Mouse (Mus musculus) left cerebral cortex, postnatal 36 days (tissue): ENCODE results near the gene Ero1lb. TPM values are rescaled to one million over a fixed set of nuclear protein-coding genes. Genes with fewer than 3 reads are reported as not detected.

ENCODE experiments used
- DNase-seq, 2 experiments: peaks; one replicate each; pipeline ENCODE4 v3.0.0; 2021 to 2022; ENCODE audit warnings: low spot score in 2 of 2, mixed read lengths in 1 of 2
- intact Hi-C: fragments of 180-260 bp; cut with DNase I; formaldehyde crosslinking; loops from one replicate; pipeline ENCODE4 v1.15.1; 2025
- total RNA-seq, 2 experiments: library from RNA; stranded (reverse); gene quantifications; 2 replicates each; pipeline ENCODE4 v1.2.3; 2021

Gene Ero1lb
- total RNA-seq = 10 to 100 TPM; 13.6 to 16.2 TPM

DNA sequence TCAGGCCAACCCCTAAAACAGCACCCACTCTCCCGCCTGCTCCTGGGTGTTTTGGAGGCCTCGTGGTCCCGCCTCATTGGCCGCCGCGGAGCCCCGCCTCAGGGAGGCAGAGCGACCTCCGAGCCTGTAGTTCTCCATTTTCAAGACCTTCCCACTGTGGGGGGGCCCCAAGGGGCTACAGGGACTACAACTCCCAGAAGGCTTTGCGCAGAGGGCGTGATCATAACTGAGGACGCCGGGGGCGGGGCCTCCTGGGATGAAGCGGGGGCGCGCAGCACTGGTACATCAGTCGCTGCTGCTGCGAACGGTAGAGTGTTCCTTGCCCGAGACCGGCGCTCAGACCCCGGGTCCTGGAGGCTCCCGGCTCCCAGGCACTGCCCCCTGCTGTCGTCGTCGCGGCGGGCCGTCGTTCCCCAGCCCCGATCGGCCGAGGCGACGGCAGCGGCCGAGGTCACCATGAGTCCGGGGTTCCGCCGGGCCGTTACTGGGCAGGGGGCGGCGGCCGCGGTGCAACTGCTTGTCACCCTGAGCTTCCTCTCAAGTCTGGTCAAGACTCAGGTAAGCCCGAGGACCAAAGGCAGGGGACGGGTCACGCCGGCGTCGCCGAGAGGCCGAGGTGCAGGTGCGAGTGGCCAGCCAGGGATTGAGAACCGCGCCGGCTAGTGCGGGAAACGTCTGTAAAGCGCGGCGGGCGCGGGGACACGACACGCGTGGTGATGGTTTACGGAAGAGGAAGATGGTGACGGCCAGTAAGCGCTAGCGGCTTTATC, at the start of gene Ero1lb:
Gene Ero1lb, plus strand, starts transcription at position 254 of the 770 bp plus-strand sequence.
- DNase-seq = peak; percentile 98
- intact Hi-C loops = loop anchor here (5.0 kb wide), 1 partner anchor 104 kb away; the partner anchor contains the start of gene Lgals8

DNA sequence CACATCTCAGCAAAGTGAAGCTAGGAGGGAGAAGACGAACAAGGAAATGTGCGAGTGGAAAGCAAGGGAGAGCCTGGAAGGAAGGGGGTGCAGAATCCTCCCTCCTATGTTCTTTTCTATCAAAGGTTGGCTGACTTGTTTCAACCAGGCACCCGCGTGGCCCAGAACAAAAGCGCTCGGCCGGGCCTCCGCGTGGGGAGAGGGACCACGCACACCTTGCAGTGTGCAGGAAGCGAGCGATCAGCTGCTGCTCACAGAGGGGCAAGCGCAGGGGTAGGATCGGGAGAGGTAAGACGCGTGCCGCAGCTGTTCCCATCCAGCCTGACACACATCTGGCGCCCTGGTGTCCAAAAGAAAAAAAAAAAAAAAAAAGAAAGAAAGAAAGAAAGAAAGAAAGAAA, 46.3 kb upstream of the Ero1lb start:
- intact Hi-C loops = no loop called here

DNA sequence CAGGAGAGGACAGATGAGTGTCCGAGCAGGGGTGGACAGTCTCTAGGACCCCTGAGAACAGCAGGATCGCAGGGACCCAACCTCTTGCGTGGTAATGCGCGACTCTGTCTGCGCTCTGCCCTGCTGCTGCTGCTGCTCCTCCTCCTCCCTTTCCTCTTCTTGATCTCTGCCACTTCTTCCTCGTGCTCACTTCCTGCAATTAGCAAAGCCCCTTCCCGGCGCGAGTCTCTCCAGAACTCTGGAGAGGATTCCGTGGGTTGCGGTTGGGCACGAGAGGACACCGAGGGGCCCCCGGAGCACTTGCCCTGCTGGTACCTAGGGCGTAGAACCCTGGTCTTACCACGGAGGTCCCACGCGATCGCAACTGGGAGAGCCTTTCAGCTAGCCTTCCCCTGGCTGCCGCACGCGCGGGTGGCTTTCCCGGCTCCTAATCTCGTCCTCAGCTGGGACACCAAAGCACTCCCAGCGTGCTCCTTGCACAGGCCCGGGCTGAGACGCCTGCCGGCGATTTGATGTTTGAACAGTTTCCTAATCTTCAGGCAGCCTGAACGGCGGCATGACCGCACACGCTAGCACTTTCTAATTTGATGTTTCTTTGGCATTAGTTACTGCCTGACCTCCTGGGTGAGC, 45.6 kb upstream of the Ero1lb start, which contains the start of gene Edaradd:
Gene Edaradd, minus strand, starts transcription at position 484 of the 630 bp plus-strand sequence.
- intact Hi-C loops = no loop called here
- peak in 1 of 2 experiments; percentile 11 for DNase-seq

More for the DNA sequence above, 46.3 kb upstream of the Ero1lb start:
- no peak for DNase-seq

DNA sequence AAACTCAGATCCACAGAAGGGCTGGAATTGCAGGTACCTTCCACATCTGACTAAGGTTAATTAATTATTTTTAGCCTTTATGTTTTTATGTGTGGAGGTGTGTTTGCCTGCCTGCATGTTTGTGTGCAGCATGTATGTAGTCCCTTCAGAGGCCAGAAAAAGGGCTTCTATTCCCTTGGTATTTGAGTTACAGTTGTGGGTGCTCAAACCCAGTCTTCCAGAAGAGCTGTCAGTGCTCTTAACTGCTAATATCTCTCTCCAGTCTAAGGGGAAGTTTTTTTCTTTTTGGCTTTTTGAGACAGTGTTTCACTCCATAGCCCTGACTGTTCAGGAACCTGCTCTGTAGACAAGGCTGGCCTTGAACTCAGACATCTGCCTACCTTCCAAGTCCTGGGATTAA, 43.3 kb upstream of the Ero1lb start:
- intact Hi-C loops = no loop called here

DNA sequence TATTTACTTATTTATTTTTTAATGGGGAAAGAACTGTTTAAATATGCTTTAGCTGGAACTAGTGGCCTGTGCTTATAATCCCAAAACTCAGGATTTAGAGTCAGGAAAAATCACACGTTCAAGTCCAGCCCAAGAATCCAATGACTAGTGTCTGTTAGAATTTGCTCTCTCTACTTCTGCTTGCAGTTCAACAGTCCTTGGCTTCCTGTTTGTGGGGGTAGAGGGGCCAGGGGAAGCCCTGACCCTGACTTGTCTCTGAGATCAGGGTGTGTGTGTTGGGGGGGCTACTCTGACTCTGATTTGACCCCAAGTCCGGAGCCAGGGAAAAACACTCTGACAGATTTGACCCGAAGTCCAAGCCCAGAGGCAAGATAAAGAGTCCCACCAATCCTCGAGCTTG, 40.0 kb upstream of the Ero1lb start:
- DNase-seq = no peak
- intact Hi-C loops = no loop called here

More for the DNA sequence above, 43.3 kb upstream of the Ero1lb start:
- DNase-seq = no peak

DNA sequence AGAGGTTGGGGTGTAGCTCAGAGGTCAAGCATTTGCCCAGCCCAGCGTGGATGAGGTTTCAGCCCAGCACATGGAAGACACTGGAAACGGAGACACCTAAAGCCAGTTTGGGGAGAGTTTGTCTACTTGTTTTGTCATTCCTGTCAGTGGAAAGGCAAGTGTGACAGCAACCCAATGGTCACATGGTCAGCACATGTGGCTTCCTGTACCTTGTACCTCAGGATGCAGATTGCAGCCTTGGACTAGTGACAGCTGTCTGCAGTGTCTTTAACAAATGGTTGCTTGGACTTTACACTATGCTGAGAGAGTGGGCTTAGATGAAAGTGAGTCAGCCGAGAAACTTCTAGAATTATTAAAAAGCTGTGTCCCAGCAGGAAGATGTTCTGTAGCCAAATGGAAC, 31.0 kb upstream of the Ero1lb start:
- DNase-seq = no peak
- intact Hi-C loops = loop anchor here (10.0 kb wide), 1 partner anchor 60 kb away; no protein-coding TSS in a partner anchor

DNA sequence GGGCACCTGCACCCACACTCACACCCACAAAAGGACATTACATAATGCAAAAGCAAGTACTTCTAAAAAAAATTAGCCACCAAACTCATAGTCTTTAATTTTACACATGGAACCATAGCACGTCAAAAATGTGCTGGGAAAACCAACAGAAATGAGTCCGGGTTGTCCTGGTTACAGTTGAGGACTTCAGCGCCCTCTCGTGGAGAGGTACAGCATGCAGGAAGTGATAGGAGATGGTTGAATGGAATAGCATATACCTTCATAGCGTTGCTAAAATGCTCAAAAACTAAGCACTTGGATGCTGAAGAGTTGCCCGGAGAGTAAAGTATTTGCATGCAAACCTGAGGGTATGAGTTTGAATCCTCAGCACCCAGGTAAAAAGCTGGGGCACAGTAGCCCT, 27.7 kb upstream of the Ero1lb start:
- DNase-seq = peak in 1 of 2 experiments; percentile 26
- intact Hi-C loops = loop anchor here (10.0 kb wide), 1 partner anchor 63 kb away; no protein-coding TSS in a partner anchor

DNA sequence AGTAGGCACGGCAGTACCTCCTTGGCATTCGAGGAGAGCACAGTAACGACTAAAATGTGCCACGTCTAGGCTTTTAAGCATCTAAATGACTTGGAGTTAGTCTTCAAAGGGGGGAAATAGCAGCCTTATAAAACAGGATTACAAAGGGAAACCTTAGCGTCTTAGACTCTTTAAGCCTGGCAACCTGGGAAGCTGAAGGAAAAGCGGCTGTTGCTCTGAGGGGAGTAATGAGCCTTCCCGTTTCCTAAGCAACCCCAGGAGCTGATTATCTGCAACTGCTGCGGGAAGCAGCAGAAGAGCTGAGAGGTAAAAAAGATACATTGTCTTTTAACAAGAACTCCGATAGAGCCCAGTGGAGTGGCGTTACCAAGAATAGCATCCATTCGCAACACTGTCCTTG, 26.0 kb upstream of the Ero1lb start:
- no peak for DNase-seq
- intact Hi-C loops = loop anchor here (10.0 kb wide), 1 partner anchor 65 kb away; no protein-coding TSS in a partner anchor

DNA sequence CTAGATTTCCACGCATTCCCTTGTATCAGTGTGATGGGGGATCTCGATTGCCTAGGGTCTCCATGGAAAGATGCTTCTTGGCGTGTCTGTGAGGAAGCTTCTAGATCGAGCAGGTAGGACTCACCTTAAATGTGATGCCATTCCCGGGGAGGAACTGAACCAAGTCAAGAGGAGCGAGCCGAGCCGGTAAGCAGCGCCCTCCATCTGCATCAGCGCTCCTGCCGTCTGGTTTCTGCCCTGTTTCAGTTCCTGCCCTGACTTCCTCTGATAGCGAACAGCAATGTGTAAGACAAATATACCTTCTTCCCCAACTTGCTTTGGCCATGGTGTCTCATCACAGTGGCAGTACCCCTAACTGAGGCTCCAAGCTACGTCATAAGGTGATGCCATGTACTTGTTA, 25.6 kb upstream of the Ero1lb start:
- DNase-seq = no peak
- intact Hi-C loops = no loop called here

DNA sequence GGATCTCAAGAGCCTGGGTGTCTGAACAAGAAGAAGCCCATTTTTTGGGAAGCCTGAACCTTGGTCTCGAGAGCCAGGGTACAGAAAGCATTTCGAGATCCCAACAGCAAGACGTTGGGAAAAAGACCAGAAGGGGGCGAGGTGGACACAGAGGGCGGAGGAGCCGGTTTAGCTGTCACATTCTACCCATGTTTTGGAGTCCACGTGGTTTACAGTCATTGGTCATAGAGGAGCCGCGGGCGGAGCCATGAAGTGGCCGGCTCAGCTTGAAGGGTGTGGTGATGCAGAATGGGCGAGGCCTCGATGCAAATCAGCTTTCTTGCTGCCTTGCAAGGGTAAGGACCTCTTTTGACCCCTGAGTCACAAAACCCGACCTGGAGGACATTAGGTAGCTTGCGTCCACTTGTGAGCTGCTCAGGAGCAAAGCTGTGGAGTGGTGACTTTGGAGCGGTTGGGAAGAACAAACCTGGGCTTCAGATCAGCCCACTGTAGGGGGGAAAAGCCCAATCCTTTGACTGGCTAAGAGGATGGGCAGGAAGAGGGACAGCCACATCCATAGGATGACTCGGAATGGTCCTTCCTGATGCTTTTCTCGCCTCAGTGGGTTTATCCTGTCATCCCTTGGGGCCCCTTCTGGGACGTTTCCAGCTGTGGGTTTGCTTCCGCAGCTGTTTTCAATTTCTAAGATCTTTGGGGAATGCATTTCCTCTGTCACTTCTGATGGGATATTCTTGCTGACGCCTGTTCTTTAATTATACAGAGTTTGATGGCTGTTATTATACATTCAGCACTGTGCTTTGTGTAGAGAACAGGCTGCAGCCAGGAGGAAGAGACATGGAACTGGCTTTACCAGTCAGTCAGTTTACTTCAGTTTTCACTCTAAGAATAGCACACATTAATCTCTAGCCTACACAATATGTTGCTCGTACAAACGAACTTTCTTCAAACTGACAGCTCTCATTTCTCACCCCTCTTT, 23.4 kb upstream of the Ero1lb start:
- peak in 1 of 2 experiments; percentile 11 for DNase-seq
- intact Hi-C loops = no loop called here

DNA sequence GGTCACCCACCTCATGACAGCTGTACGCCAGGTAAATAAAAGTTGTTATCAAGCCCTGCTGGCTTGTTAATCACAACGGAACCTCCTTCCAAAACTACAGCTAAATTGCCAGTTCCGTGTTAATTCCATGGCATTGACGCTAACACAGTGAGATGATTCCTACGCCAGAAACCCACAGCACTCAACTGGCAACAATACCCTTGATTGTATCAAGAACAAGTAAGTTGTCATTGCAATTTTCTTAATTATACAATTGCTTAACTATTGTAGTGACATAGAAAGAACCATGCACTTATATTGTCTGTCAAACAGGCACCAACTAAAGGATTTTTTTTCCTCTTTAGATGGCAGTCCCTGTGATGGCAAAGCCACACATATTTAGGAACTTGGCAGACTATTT, 22.4 kb upstream of the Ero1lb start:
- intact Hi-C loops = no loop called here
- DNase-seq = no peak

DNA sequence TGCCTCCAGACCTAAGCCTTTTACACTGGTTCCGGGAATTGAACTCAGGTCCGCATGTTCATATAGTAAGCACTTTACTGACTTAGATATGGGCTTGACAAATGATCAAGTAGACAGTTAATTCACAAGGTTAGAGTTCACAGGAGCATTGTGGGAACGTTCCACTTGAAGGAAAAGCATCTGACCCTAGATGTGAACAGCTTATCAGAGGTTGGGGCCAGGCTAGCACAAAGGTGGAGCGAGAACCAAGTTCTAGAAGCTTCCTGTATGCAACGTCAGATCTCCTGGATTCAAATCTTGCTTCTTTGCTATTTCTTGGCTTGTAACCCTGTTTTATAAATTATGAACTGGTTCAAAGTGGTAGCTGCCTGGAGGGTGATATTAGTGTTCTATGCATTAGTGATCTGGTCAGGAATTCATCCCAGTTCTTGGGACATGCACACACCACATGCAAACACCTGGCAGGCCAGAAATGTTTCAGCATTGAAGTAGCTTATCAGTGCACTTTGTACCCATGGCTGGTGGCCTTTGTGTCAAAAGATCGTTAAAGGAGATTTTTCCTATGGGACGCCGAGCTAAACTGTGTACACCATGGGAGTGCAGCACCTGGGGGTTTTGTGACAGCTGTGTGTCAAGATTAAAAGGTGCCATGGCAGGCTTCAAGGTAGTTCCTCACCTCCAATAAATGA, 21.6 kb upstream of the Ero1lb start:
- DNase-seq = no peak
- intact Hi-C loops = no loop called here

DNA sequence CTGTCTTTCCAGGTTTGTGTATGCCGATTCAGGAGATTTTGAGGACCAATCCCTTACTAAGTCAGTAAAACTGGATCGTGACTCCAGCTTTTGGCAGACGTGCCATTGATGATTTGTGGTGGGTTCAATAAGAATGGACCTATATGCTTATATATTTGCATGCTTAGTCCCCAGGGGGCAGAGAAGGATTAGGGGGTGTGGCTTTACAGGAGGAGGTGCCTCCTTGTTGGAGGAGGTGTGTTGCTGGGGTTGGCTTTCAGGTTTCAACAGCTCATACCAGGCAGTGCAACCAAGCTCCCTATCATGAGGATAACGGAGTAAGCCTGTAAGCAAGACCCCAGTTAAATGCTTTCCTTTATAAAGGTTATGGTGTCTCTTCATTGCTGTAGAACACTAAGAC, 11.5 kb upstream of the Ero1lb start:
- no peak for DNase-seq
- intact Hi-C loops = no loop called here

DNA sequence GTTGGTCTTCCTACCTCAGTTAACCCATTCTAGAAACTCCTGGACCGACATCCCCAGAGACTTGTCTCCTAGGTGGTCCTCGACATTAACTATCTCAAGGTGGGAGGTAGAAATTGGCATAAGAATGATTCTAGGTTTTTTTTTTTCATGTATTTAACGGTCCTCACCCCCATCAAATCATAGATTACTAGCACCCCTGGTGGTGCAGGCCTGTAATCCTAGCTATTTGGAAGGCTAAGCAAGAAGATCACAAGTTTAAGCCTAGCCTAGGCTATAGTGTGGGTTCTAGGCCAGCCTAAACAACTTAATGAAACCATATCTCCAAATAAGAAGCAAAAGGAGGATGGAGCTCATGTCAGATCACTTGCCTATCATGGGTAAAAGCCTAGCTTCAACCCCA, 6.6 kb upstream of the Ero1lb start:
- DNase-seq = no peak
- intact Hi-C loops = no loop called here

DNA sequence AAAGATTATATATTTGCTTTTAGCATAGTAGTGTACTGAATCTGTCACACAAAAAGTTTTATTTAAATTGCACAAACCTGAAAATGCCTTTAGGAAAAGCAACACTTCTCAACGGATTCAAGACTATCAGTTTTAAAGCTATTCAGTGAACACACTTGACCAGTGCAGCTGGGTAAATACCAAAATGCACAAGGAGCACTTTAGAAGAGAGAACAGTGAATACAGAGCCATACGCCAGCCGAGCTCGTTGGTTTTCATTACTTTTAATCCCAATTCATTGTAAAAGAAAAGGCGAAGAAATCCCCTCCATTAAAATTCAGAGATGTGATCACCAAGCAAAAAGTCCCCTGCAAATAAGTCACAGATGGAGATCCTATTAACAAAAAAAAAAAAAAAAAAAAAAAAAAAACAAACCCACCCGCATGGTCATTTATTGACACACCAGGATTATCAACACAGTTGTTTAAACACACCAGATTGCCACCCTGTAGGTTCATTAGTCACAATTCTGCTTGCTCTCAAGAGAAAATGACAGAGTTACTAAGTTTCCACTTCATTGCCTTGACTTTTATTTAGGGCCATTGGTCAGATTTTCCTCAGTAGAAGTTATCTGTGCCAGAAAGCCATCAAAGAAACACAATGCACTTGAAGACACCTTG, 6.1 kb upstream of the Ero1lb start:
- no peak for DNase-seq
- intact Hi-C loops = no loop called here

DNA sequence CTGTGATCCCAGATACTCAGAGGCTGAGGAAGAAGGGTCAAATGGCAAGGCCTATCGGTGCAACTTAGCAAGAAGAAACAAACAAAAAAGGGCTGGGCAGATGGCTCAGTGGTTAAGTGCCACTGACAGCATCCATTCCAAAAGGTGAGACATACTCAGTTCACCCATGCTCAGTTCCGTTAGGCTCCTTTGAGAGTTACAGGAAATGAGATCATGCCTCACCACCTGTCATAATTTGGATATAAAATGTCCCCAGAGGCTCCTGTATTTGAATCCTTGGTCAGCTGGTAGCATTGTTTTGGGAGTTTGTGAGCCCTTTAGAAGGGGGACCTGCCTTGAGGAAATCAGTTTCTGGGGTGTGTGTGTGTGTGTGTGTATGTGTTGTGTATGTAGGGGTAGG, 3.9 kb upstream of the Ero1lb start:
- no peak for DNase-seq

DNA sequence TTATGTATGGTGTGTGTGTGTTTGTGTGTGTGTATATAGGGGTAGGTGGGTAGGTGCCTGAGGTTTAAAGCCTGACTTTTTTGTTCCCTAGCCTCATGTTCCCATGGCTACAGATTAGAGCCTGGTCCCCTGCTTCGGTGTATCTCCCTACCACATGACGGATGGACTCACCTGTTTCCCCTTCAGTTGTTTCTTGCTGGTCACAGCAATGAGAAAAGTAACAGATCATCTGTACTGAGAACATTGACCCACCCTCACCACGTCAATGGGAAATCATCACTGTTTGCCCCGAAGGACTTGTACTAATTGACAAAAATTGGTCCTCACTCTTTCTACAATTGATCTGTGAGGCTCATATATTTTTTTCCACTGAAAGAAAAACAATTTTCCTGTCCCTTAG, 3.4 kb upstream of the Ero1lb start:
- intact Hi-C loops = no loop called here

More for the DNA sequence above, 3.9 kb upstream of the Ero1lb start:
- intact Hi-C loops = no loop called here

DNA sequence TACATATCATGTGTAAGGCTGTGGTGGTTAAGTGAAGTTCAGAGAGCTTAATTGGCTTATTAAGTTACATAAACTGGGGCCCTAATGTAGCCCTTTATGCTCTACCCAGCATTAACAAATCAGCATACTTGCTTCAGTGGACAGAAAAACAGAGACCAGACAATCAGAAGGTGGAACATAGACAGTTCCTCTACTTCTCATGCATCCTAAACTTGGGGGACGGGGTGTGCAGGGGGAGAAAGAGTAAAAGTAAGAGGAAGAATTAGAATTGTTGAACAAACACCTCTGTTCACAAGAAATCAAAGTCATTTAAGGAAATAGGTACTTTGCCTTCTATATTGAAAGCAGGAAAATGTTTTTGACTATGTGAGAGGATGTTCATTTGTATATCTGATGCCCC, 2.3 kb downstream of the Ero1lb start:
- DNase-seq = no peak
- intact Hi-C loops = loop anchor here (5.0 kb wide), 1 partner anchor 106 kb away; the partner anchor contains the start of gene Lgals8

More for the DNA sequence above, 3.4 kb upstream of the Ero1lb start:
- no peak for DNase-seq
